Mouse (Mus musculus): ENCODE measurements around the gene Pnpla7. TPM values are rescaled to one million over a fixed set of nuclear protein-coding genes. Genes with fewer than 3 reads are reported as not detected.

The Pnpla7 gene
- polyA plus RNA-seq (2014; fragmentation: Nextera tagmentation; extraction: Ambion mirVana), result 6.9 and 8.1 TPM in 2 replicates

DNA sequence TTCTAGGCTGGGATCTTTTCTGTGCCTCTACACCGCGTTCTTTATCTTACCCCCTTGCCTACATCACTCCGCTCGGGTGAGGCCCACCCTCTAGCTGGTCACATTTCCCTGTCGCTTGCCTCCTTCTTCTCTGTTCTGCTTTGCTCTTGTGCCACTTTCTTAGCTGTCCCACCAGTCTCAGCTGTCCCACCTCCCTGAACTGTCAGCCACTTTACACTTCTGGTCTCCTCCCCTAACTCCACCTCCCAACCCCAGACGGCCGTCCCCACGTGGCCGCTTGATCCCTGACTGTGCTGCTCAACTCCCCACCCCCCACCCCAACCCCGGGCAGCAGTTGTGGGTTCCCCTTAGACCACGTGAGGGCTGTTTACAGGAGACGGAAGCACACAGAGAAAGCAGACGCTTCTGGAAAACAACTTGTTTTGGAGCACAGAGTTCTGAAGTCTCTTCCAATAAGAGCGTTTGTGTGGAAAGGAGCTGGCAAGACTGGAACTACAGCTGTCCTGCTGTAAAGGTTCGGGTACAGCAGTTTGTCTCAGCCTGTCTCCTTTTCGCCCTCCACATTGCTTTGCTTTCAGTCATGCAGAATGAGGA, at the start of gene Pnpla7:
Gene Pnpla7 (plus strand): TSS at position 330 of the 594 bp plus-strand sequence.
- ATAC-seq (replicated peaks; ENCODE audit: insufficient number of reproducible peaks, low FRiP score, low TSS enrichment), result peak; percentile 78
- Histone ChIP-seq H3K4me3 (ENCODE audit: low read depth, low read length) (peak within 1 kb of the TSS; percentile 83), H3K9ac (ENCODE audit: low read depth, low read length) (peak within 1 kb of the TSS; percentile 74), H3K27me3 (ENCODE audit: control insufficient read depth, insufficient read depth, low read length) (no peaks in the 10 kb centered on the region), H3K27ac (ENCODE audit: low read depth, low read length) (peak within 1 kb of the TSS; percentile 95), H3K4me2 (peak within 1 kb of the TSS; percentile 99), H3K36me3 (ENCODE audit: control insufficient read depth, insufficient read depth, low read length) (peaks cover 9% of the 10 kb centered on the region), H3K4me1 (ENCODE audit: control insufficient read depth, insufficient read depth, low read length) (peaks cover 11% of the 10 kb centered on the region), H3K9me3 (replicated peaks; ENCODE audit: control insufficient read depth, low read length) (no peaks in the 10 kb centered on the region)
- under 1% methylated on average over 16 of the region's 16 CpGs for WGBS (ENCODE audit: insufficient replicate concordance)

DNA sequence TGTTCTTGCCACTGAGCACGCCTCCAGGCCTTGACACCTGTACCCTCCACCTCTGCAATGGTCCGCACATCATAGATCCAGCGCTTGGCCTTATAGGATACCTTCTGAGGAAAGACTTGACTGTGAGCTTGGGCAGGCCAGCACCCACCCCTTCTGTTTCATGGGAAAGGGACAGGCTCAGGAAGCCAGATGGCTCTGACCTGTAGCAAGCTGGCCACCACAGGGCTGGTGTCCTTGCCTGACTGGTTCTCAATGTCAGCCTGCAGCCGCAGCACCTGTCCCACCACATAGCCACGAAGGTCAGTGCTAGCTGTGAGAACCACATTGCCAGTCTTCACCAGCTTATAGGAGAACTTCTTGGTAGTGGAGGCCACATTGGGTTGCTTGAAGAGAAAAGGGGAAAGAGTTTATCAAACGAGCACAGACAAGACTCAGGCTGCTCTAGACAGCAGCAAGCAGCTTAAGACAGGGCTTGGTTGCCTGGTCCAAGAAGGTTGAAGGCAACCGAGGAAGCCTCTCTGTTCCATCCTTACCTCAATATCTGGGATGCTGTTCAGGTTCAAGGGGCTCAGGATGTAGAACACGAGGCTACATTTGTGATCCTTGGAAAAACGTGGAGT, 49.4 kb upstream of the Pnpla7 start:
- Histone ChIP-seq H3K36me3 (ENCODE audit: control insufficient read depth, insufficient read depth, low read length) (no peaks in the 10 kb centered on the region), H3K27me3 (ENCODE audit: control insufficient read depth, insufficient read depth, low read length) (no peaks in the 10 kb centered on the region; the same call in none of the 2 replicates), H3K9ac (ENCODE audit: low read depth, low read length) (no peak overlapping the region), H3K4me1 (ENCODE audit: control insufficient read depth, insufficient read depth, low read length) (no peaks in the 10 kb centered on the region; the same call in 1 of the 2 replicates), H3K9me3 (replicated peaks; ENCODE audit: control insufficient read depth, low read length) (no peaks in the 10 kb centered on the region), H3K4me2 (no peak overlapping the region), H3K4me3 (ENCODE audit: low read depth, low read length) (no peak overlapping the region), H3K27ac (ENCODE audit: low read depth, low read length) (no peak overlapping the region)
- 72% methylated on average over 9 of the region's 9 CpGs for WGBS (ENCODE audit: insufficient replicate concordance)
- ATAC-seq (replicated peaks; ENCODE audit: insufficient number of reproducible peaks, low FRiP score, low TSS enrichment), result no peak

DNA sequence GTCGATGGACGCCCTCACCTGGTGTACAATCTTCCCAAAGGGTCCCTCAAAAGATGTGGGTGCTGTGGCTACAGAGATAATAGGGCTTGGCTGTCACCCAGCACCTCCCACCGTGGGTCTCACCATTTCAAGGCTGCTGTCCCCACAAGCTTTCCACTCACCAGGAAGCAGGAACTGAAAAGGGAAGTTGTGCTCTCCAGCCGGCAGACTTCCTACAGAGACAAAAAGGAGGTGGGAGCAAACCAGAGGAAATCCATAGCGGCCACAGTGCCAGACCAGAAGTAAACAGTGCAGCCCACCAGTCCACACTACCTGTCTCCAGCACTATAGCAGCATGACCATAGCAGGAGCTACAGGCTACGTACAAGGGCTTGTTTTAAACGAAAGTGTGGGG, 48.9 kb upstream of the Pnpla7 start:
- ATAC-seq (replicated peaks; ENCODE audit: insufficient number of reproducible peaks, low FRiP score, low TSS enrichment), result no peak
- 61% methylated on average over 7 of the region's 7 CpGs for WGBS (ENCODE audit: insufficient replicate concordance)
- H3K9ac ChIP-seq (ENCODE audit: low read depth, low read length), result no peak overlapping the region

DNA sequence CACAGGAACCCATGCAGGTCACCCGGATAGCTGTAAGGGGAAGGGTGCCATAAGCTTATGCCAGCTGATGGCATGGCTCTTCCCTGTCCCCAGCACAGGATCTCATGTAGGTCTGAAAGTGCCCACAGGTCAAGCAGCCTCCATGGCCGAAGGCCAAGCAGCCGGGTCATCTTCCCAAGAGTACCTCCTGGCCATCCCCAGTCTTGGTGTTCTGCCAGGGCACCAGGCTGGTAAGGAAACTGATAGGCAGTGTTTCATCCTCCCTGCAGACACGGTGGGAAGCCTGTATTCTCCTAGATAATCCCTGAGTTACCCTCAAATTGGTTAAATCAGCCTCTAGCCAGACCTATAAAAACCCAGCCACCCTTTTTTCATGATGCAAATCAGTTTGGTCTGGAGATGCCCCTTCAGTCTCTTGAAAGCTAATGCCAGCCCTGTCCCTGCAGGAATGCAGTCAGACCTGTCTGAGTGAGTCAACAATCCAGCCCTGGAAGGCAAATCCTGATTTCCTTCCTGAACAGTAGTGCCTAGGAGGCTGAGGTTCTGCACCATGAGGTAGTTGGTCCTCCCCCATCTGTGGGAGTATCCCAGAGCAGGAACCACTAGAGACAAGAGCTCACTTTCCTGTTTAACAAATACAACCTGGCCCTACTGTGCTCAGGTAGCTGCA, 47.9 kb upstream of the Pnpla7 start:
- Histone ChIP-seq H3K4me3 (ENCODE audit: low read depth, low read length) (no peak overlapping the region), H3K36me3 (ENCODE audit: control insufficient read depth, insufficient read depth, low read length) (no peaks in the 10 kb centered on the region), H3K27ac (ENCODE audit: low read depth, low read length) (no peak overlapping the region), H3K27me3 (ENCODE audit: control insufficient read depth, insufficient read depth, low read length) (no peaks in the 10 kb centered on the region; the same call in none of the 2 replicates), H3K9ac (ENCODE audit: low read depth, low read length) (no peak overlapping the region), H3K4me2 (no peak overlapping the region), H3K4me1 (ENCODE audit: control insufficient read depth, insufficient read depth, low read length) (no peaks in the 10 kb centered on the region; the same call in 1 of the 2 replicates), H3K9me3 (replicated peaks; ENCODE audit: control insufficient read depth, low read length) (no peaks in the 10 kb centered on the region)
- no peak for ATAC-seq (replicated peaks; ENCODE audit: insufficient number of reproducible peaks, low FRiP score, low TSS enrichment)
- WGBS (ENCODE audit: insufficient replicate concordance), result 53% methylated on average over 4 of the region's 4 CpGs

More for the DNA sequence above, 48.9 kb upstream of the Pnpla7 start:
- Histone ChIP-seq H3K27me3 (ENCODE audit: control insufficient read depth, insufficient read depth, low read length) (no peaks in the 10 kb centered on the region; the same call in none of the 2 replicates), H3K4me3 (ENCODE audit: low read depth, low read length) (no peak overlapping the region), H3K36me3 (ENCODE audit: control insufficient read depth, insufficient read depth, low read length) (no peaks in the 10 kb centered on the region), H3K27ac (ENCODE audit: low read depth, low read length) (no peak overlapping the region), H3K4me1 (ENCODE audit: control insufficient read depth, insufficient read depth, low read length) (no peaks in the 10 kb centered on the region; the same call in 1 of the 2 replicates), H3K9me3 (replicated peaks; ENCODE audit: control insufficient read depth, low read length) (no peaks in the 10 kb centered on the region), H3K4me2 (no peak overlapping the region)

DNA sequence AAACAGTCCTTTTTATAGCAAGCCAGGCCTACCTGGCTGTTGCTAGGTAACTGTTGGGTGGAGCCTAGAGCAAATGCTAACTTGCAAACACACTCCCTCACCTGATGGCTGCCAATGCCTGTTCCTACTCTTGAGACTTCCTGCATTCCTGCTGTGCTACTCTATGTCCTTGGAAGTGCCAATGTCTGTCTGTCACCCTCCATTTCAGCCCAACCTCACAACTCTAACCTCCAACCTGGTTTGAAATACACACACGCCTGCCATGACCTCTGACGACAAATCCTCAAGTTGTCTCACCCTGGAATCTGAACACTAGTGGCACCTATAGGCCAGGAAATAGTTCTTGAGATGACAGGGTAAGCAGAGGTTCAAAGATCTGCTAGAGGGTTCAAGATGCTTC, 46.7 kb upstream of the Pnpla7 start:
- Histone ChIP-seq H3K9me3 (replicated peaks; ENCODE audit: control insufficient read depth, low read length) (no peaks in the 10 kb centered on the region), H3K4me3 (ENCODE audit: low read depth, low read length) (no peak overlapping the region), H3K4me1 (ENCODE audit: control insufficient read depth, insufficient read depth, low read length) (no peaks in the 10 kb centered on the region; the same call in 1 of the 2 replicates), H3K27me3 (ENCODE audit: control insufficient read depth, insufficient read depth, low read length) (no peaks in the 10 kb centered on the region; the same call in none of the 2 replicates), H3K4me2 (no peak overlapping the region), H3K36me3 (ENCODE audit: control insufficient read depth, insufficient read depth, low read length) (no peaks in the 10 kb centered on the region), H3K9ac (ENCODE audit: low read depth, low read length) (no peak overlapping the region), H3K27ac (ENCODE audit: low read depth, low read length) (no peak overlapping the region)
- 51% methylated on average over 2 of the region's 2 CpGs for WGBS (ENCODE audit: insufficient replicate concordance)
- ATAC-seq (replicated peaks; ENCODE audit: insufficient number of reproducible peaks, low FRiP score, low TSS enrichment), result no peak

DNA sequence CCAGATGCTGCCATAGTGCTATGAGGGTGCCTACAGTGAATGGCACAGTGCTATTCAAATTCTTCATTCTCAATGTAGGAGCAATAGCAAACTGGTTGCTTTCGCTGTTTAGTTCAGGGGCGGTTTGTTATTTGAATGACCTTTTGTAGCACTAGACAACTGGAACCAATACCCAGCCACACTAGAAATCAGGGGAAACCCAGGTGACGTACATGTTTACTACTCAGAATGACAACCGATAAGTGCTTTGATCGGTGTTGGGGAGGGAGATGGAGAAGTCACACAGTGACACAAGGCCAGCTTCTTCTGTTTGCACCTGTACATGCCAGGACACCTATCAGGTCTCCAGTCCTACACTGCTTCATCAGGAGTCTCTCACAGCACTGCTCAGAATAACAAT, 46.2 kb upstream of the Pnpla7 start:
- H3K27me3 ChIP-seq (ENCODE audit: control insufficient read depth, insufficient read depth, low read length), result no peaks in the 10 kb centered on the region; the same call in none of the 2 replicates
- no peaks in the 10 kb centered on the region; the same call in 1 of the 2 replicates for H3K4me1 ChIP-seq (ENCODE audit: control insufficient read depth, insufficient read depth, low read length)
- no peak overlapping the region for H3K27ac ChIP-seq (ENCODE audit: low read depth, low read length)
- H3K36me3 ChIP-seq (ENCODE audit: control insufficient read depth, insufficient read depth, low read length), result no peaks in the 10 kb centered on the region
- no peak overlapping the region for H3K4me2 ChIP-seq
- 86% methylated on average over 5 of the region's 5 CpGs for WGBS (ENCODE audit: insufficient replicate concordance)
- H3K9me3 ChIP-seq (replicated peaks; ENCODE audit: control insufficient read depth, low read length), result no peaks in the 10 kb centered on the region
- H3K4me3 ChIP-seq (ENCODE audit: low read depth, low read length), result no peak overlapping the region
- no peak for ATAC-seq (replicated peaks; ENCODE audit: insufficient number of reproducible peaks, low FRiP score, low TSS enrichment)
- no peak overlapping the region for H3K9ac ChIP-seq (ENCODE audit: low read depth, low read length)

DNA sequence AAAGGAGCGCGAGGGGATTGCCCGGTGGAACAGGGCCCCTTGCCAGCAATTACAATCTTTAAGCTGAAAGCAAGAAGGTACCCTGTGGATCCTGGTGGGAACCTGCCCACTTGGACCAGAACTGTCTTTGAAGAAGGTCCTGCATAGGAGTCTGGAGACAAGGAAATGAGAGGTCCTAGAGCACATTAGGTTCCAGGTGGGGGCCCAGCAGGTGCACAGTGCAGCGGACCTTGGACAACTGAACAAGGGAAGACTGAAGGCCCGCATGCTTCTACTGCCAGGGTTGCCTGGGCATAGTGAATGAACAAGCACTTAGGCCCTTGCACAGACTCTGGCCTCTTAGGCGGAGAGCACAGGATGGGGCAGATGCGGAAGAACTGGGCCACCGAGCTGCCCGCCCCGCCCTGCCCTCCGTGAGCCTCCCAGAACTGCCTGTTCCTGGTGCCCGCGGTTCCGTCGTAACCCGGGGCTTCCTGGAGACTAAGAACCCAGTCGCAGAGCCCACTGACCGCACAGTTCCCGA, 41.3 kb upstream of the Pnpla7 start:
- peak overlapping the region; percentile 71 for H3K9ac ChIP-seq (ENCODE audit: low read depth, low read length)
- no peaks in the 10 kb centered on the region for H3K36me3 ChIP-seq (ENCODE audit: control insufficient read depth, insufficient read depth, low read length)
- no peaks in the 10 kb centered on the region for H3K9me3 ChIP-seq (replicated peaks; ENCODE audit: control insufficient read depth, low read length)
- H3K4me3 ChIP-seq (ENCODE audit: low read depth, low read length), result peak overlapping the region; percentile 74
- no peaks in the 10 kb centered on the region for H3K4me1 ChIP-seq (ENCODE audit: control insufficient read depth, insufficient read depth, low read length)
- ATAC-seq (replicated peaks; ENCODE audit: insufficient number of reproducible peaks, low FRiP score, low TSS enrichment), result peak; percentile 55
- peak overlapping the region; percentile 60; the same call in 1 of the 2 replicates for H3K27ac ChIP-seq (ENCODE audit: low read depth, low read length)
- no peaks in the 10 kb centered on the region for H3K27me3 ChIP-seq (ENCODE audit: control insufficient read depth, insufficient read depth, low read length)
- H3K4me2 ChIP-seq, result peak overlapping the region; percentile 99
- WGBS (ENCODE audit: insufficient replicate concordance), result 8% methylated on average over 18 of the region's 19 CpGs

DNA sequence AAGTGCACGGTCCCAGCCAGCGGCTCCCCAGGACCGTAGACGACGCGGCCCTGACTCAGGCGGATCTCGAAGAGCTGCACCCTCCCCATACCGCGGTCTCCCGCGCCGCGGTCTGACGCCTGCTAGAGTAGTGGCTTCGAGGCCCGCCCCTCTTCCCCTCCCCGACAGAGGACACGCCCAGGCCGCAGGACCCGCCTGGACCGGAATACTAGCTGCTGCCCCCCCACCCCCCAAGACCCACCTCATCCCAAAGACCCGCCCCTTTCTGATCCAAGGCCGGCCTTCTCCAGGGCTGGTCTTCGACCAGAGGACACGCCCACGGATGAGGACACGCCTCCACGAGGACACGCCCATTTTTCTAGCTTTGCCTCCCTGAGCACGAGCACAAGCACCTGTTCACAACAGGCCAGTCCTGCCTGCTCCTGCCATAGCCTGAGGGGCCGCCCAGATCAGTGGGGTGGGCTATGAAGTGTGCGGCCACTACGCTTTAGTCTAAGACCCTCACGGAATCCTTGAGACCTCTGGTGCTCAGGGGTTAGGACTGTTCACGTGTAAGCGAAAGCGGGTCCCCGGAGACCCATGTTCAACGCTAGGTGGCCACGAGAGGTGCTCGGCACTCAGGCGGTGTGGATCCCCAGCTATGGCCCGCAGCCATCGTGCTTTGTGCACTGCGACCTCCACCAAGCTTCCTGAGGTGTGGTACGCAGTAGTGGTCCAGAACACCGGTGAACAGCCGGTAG, 40.6 kb upstream of the Pnpla7 start, which contains the start of gene Arrdc1:
Gene Arrdc1 (minus strand): TSS at position 196 of the 740 bp plus-strand sequence.
- H3K27ac ChIP-seq (ENCODE audit: low read depth, low read length), result peak within 1 kb of the TSS; percentile 60; the same call in 1 of the 2 replicates

More for the DNA sequence above, 40.6 kb upstream of the Pnpla7 start, which contains the start of gene Arrdc1:
- WGBS (ENCODE audit: insufficient replicate concordance), result under 1% methylated on average over 42 of the region's 49 CpGs
- Histone ChIP-seq H3K4me1 (ENCODE audit: control insufficient read depth, insufficient read depth, low read length) (no peaks in the 10 kb centered on the region), H3K36me3 (ENCODE audit: control insufficient read depth, insufficient read depth, low read length) (no peaks in the 10 kb centered on the region), H3K9me3 (replicated peaks; ENCODE audit: control insufficient read depth, low read length) (no peaks in the 10 kb centered on the region), H3K4me3 (ENCODE audit: low read depth, low read length) (peak within 1 kb of the TSS; percentile 74), H3K9ac (ENCODE audit: low read depth, low read length) (peak within 1 kb of the TSS; percentile 71), H3K27me3 (ENCODE audit: control insufficient read depth, insufficient read depth, low read length) (no peaks in the 10 kb centered on the region), H3K4me2 (peak within 1 kb of the TSS; percentile 99)
- ATAC-seq (replicated peaks; ENCODE audit: insufficient number of reproducible peaks, low FRiP score, low TSS enrichment), result peak; percentile 94
